Mouse (Mus musculus): ENCODE results near the gene Inca1. TPM values are rescaled to one million over a fixed set of nuclear protein-coding genes. Genes with fewer than 3 reads are reported as not detected.

Gene Inca1
- polyA plus RNA-seq, 1 experiment from 2014 or later: 1.5 TPM

GRCm38 (mm10) chr11:70700613-70701012 lies 658 bp upstream of the Inca1 start:
- Histone ChIP-seq H3K27me3 (no peaks in the 10 kb centered on the region), H3K36me3 (peaks cover 18% of the 10 kb centered on the region), H3K4me2 (replicated peaks) (peak overlapping the region; percentile 84), H3K9ac (replicated peaks) (peak overlapping the region; percentile 92), H3K4me1 (peaks cover 27% of the 10 kb centered on the region), H3K9me3 (no peaks in the 10 kb centered on the region), H3K4me3 (peak overlapping the region; percentile 96), H3K27ac (replicated peaks) (peak overlapping the region; percentile 91)
- under 1% methylated on average over 34 of the region's 34 CpGs for WGBS
- ATAC-seq (replicated peaks): peak; percentile 53

- H3K4me3 ChIP-seq: no peak overlapping the region
- H3K27me3 ChIP-seq: no peaks in the 10 kb centered on the region
- peaks cover 27% of the 10 kb centered on the region for H3K4me1 ChIP-seq
- H3K27ac ChIP-seq (replicated peaks): no peak overlapping the region
- no peaks in the 10 kb centered on the region for H3K9me3 ChIP-seq
- ATAC-seq (replicated peaks): no peak
- 0 out of 2 replicates have a peak, but pooled peaks cover 5% of the 10 kb centered on the region for H3K36me3 ChIP-seq
- H3K9ac ChIP-seq (replicated peaks): no peak overlapping the region
- 74% methylated on average over 2 of the region's 2 CpGs for WGBS
- H3K4me2 ChIP-seq (replicated peaks): no peak overlapping the region
Measured at GRCm38 (mm10) chr11:70699051-70699450, 904 bp downstream of the Inca1 start.

DNA sequence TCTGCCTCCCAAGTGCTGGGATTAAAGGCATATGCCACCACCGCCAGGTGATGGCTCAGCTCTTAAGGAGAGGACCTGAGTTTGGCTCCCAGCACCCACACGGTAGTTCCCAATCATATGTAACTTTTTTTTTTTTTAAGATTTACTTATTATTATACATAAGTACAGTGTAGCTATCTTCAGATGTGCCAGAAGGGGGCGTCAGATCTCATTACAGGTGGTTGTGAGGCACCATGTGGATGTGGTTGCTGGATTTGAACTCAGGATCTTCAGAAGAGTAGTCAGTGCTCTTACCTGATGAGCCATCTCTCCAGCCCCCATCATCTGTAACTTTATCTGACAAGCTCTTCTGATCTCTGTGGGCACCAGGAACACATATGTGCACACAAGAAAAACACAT lies 2.6 kb downstream of the Inca1 start:
- H3K36me3 ChIP-seq: no peaks in the 10 kb centered on the region
- H3K9ac ChIP-seq (replicated peaks): no peak overlapping the region
- no peaks in the 10 kb centered on the region for H3K27me3 ChIP-seq
- WGBS: 73% methylated on average over 3 of the region's 3 CpGs
- no peak overlapping the region for H3K4me3 ChIP-seq
- H3K27ac ChIP-seq (replicated peaks): no peak overlapping the region
- peaks cover 23% of the 10 kb centered on the region for H3K4me1 ChIP-seq
- no peaks in the 10 kb centered on the region for H3K9me3 ChIP-seq
- no peak overlapping the region for H3K4me2 ChIP-seq (replicated peaks)
- no peak for ATAC-seq (replicated peaks)

GRCm38 (mm10) chr11:70693504-70693903 lies 6.5 kb downstream of the Inca1 start:
- Histone ChIP-seq H3K4me3 (no peak overlapping the region), H3K4me2 (replicated peaks) (no peak overlapping the region), H3K4me1 (peaks cover 5% of the 10 kb centered on the region), H3K27me3 (no peaks in the 10 kb centered on the region), H3K9me3 (no peaks in the 10 kb centered on the region), H3K27ac (replicated peaks) (no peak overlapping the region), H3K9ac (replicated peaks) (no peak overlapping the region), H3K36me3 (no peaks in the 10 kb centered on the region)
- 70% methylated on average over 3 of the region's 3 CpGs for WGBS
- no peak for ATAC-seq (replicated peaks)

- peaks cover 22% of the 10 kb centered on the region for H3K4me1 ChIP-seq
- no peaks in the 10 kb centered on the region for H3K27me3 ChIP-seq
- H3K36me3 ChIP-seq: peaks cover 6% of the 10 kb centered on the region; the same call in 1 of the 2 replicates
- no peak for ATAC-seq (replicated peaks)
- H3K9ac ChIP-seq (replicated peaks): no peak overlapping the region
- WGBS: 40% methylated on average over 4 of the region's 4 CpGs
- no peaks in the 10 kb centered on the region for H3K9me3 ChIP-seq
- H3K4me3 ChIP-seq: no peak overlapping the region
- no peak overlapping the region for H3K4me2 ChIP-seq (replicated peaks)
- H3K27ac ChIP-seq (replicated peaks): no peak overlapping the region
Measured at GRCm38 (mm10) chr11:70689578-70689977, 10.4 kb downstream of the Inca1 start.

DNA sequence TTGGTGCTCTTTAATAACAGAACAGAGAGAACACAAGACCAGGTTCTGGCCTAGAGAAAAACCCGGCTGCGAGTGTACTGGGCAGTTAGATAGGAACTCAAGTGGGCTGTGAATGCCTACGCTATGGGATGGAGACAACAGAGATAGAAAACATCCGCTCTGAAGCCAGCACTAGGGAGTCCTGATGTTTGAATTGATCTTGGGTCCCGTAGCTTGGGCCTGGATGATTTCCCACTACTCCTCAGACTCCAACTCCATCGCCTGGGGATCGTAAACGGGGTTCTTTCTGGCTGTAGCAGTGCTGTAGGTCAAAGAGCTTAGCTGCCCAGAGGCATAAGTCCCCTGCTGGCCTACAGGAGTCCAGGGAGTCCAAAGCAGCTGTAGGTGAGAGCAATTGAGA lies 11.6 kb downstream of the Inca1 start:
- H3K4me1 ChIP-seq: peaks cover 22% of the 10 kb centered on the region
- no peaks in the 10 kb centered on the region for H3K9me3 ChIP-seq
- ATAC-seq (replicated peaks): no peak
- peak overlapping the region; percentile 85 for H3K4me2 ChIP-seq (replicated peaks)
- peak overlapping the region; percentile 87 for H3K9ac ChIP-seq (replicated peaks)
- peaks cover 18% of the 10 kb centered on the region for H3K36me3 ChIP-seq
- WGBS: 11% methylated on average over 8 of the region's 8 CpGs
- H3K27ac ChIP-seq (replicated peaks): peak overlapping the region; percentile 91
- H3K27me3 ChIP-seq: no peaks in the 10 kb centered on the region
- peak overlapping the region; percentile 90 for H3K4me3 ChIP-seq

DNA sequence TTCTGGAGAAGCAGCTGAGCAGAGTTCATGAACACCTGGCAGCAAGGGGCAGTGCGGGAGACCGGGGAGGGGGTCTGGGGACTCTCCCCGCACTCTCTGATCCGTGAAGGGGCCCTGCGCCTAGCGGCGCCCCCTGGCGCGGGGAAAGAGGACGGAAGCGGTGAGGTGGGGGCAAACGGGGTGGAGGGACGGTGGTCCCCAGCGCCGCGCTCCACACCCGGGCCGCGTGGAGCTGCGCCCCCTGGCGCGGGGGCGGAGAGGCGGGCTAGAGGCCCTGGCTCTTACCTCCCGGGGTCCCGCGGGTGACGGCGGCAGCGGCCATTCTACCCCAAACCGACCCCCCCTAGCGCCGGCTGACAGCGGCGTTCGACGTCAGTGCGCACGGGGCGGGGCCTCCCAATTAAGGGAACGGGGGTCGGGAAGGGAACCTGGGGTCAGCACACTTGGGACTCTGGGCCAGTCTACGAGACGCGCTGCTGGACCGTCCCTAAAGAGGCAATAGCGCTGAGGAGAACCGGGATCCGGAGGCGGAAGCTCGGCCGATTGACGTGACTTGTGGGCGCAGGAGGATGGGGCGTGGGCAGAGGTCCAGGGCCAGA lies 12.3 kb downstream of the Inca1 start, which contains the start of gene Camta2:
TSS of gene Camta2 (minus strand) at position 505 of the 599 bp plus-strand sequence.
- peak; percentile 86 for ATAC-seq (replicated peaks)
- peaks cover 25% of the 10 kb centered on the region for H3K4me1 ChIP-seq
- H3K36me3 ChIP-seq: peaks cover 23% of the 10 kb centered on the region
- H3K27ac ChIP-seq (replicated peaks): peak within 1 kb of the TSS; percentile 91
- H3K9ac ChIP-seq (replicated peaks): peak within 1 kb of the TSS; percentile 87
- peak within 1 kb of the TSS; percentile 90 for H3K4me3 ChIP-seq
- no peaks in the 10 kb centered on the region for H3K27me3 ChIP-seq
- H3K9me3 ChIP-seq: no peaks in the 10 kb centered on the region
- H3K4me2 ChIP-seq (replicated peaks): peak within 1 kb of the TSS; percentile 85
- under 1% methylated on average over 55 of the region's 55 CpGs for WGBS

DNA sequence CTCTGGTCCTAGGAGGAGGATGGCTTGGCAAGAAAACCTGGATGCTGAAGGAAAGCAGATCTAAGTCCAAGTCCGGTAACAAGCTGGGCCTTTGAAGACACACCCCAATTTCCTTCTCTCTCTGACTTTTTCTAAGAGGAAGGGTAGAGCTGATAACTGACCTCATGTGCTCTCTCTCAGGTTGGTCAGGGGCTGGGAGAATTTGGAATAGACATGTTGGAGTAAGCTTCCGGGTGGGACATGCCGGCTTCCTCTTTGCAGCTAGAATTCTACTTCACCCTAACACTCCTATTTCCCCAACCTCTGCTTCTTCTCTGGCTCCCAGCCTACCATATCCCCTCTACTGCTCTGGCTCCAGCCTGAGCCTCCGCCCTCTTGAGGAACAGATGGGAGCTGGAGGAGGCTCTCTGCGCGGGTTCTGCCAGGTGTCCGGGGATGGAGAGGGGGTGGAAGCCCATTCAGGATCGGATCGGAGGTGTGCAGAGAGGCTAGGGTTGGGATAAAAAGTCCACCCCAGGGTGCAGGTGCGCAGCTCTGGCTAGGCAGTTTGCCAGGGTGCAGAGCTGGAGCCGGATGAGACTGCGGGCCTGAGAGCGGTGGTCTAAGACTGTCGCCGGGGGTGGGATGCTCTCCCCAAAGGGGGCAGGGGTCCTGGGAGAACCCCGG lies 12.9 kb downstream of the Inca1 start:
- WGBS: 5% methylated on average over 16 of the region's 16 CpGs
- Histone ChIP-seq H3K9ac (replicated peaks) (peak overlapping the region; percentile 87), H3K36me3 (peaks cover 25% of the 10 kb centered on the region), H3K4me1 (peaks cover 32% of the 10 kb centered on the region), H3K27ac (replicated peaks) (peak overlapping the region; percentile 91), H3K27me3 (no peaks in the 10 kb centered on the region), H3K9me3 (no peaks in the 10 kb centered on the region), H3K4me3 (peak overlapping the region; percentile 90), H3K4me2 (replicated peaks) (peak overlapping the region; percentile 85)
- peak; percentile 77 for ATAC-seq (replicated peaks)

DNA sequence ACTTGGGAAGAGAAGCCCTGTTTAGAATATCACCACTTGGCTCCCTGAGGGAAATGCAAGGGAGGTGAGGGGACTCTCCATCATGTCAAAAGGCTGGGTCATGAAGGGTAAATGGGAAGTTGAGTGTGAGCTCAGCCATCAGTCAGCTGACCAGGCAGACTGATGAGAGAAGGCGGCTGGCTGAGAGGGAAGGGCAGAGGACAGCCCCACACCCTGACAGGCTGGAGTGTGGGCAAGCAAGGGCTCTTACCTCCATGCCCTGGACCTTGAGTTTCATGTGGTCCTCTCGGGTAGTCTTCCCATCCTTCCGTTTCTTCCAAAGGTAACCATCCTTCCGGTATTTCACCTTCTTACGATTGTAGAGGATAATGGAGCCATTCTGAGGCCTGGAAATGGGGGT lies 16.3 kb downstream of the Inca1 start:
- no peak overlapping the region for H3K4me3 ChIP-seq
- no peak overlapping the region for H3K27ac ChIP-seq (replicated peaks)
- ATAC-seq (replicated peaks): no peak
- H3K4me1 ChIP-seq: peaks cover 34% of the 10 kb centered on the region
- WGBS: 93% methylated on average over 5 of the region's 5 CpGs
- no peaks in the 10 kb centered on the region for H3K9me3 ChIP-seq
- H3K9ac ChIP-seq (replicated peaks): no peak overlapping the region
- H3K36me3 ChIP-seq: peaks cover 43% of the 10 kb centered on the region
- no peaks in the 10 kb centered on the region for H3K27me3 ChIP-seq
- H3K4me2 ChIP-seq (replicated peaks): no peak overlapping the region

GRCm38 (mm10) chr11:70681897-70682581 lies 17.9 kb downstream of the Inca1 start:
- H3K27ac ChIP-seq (replicated peaks): peak overlapping the region; percentile 67
- ATAC-seq (replicated peaks): peak; percentile 84
- H3K4me3 ChIP-seq: no peak overlapping the region
- H3K4me1 ChIP-seq: peaks cover 26% of the 10 kb centered on the region
- H3K9me3 ChIP-seq: no peaks in the 10 kb centered on the region
- peak overlapping the region; percentile 5 for H3K4me2 ChIP-seq (replicated peaks)
- H3K27me3 ChIP-seq: no peaks in the 10 kb centered on the region
- WGBS: 8% methylated on average over 11 of the region's 11 CpGs
- peaks cover 48% of the 10 kb centered on the region for H3K36me3 ChIP-seq
- H3K9ac ChIP-seq (replicated peaks): peak overlapping the region; percentile 32; the same call in 1 of the 2 replicates

- H3K9ac ChIP-seq (replicated peaks): peak overlapping the region; percentile 32; the same call in 1 of the 2 replicates
- peak; percentile 14; the same call in 1 of the 2 replicates for ATAC-seq (replicated peaks)
- H3K27me3 ChIP-seq: no peaks in the 10 kb centered on the region
- no peak overlapping the region for H3K4me2 ChIP-seq (replicated peaks)
- no peak overlapping the region for H3K4me3 ChIP-seq
- 66% methylated on average over 12 of the region's 12 CpGs for WGBS
- H3K36me3 ChIP-seq: peaks cover 56% of the 10 kb centered on the region
- H3K9me3 ChIP-seq: no peaks in the 10 kb centered on the region
- peaks cover 17% of the 10 kb centered on the region for H3K4me1 ChIP-seq
- 0 out of 2 replicates have a peak overlapping the region, but pooled peaks have one; percentile 50 for H3K27ac ChIP-seq (replicated peaks)
Measured at GRCm38 (mm10) chr11:70681170-70681569, 18.8 kb downstream of the Inca1 start.

DNA sequence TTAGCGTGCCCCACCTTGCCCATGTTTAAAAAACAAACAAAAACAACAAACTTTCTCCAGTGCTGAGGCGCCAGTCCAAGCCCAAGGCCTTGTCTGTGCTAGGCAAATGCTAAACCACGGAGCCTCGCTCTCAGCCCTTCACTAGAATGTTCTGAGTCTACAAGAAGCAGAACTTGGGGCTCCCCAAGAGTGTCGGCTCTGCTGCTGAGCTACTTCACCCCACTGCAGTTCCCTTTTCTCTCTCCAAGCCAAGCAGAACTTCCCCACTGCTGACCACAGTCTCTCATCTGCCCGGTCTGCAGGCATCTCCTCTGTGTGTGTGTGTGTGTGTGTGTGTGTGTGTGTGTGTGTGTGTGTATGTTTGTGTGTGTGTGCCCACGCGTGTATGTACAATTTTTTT lies 20.1 kb downstream of the Inca1 start:
- Histone ChIP-seq H3K27ac (replicated peaks) (no peak overlapping the region), H3K36me3 (peaks cover 64% of the 10 kb centered on the region), H3K9ac (replicated peaks) (no peak overlapping the region), H3K9me3 (no peaks in the 10 kb centered on the region), H3K4me1 (peaks cover 16% of the 10 kb centered on the region), H3K4me2 (replicated peaks) (no peak overlapping the region), H3K4me3 (no peak overlapping the region), H3K27me3 (no peaks in the 10 kb centered on the region)
- 92% methylated on average over 8 of the region's 8 CpGs for WGBS
- no peak for ATAC-seq (replicated peaks)

Measured in forebrain, embryonic 15.5 days (tissue).